Mouse (Mus musculus) forebrain, embryonic 14.5 days (tissue): ENCODE results near the gene Gm20388. TPM values are rescaled to one million over a fixed set of nuclear protein-coding genes. Genes with fewer than 3 reads are reported as not detected.

Experiments
- ATAC-seq: fragments of 200-750 bp; cut with Nextera tagmentation; 2 replicates; pipeline ENCODE4 v1.8.0; 2017; ENCODE audit warnings: mild to moderate bottlenecking, moderate library complexity
- DNase-seq: peaks from one replicate; pipeline ENCODE4 v3.0.0-alpha.2; 2015; ENCODE audit warnings: low spot score
- H3K27ac ChIP-seq: fragments of 300-500 bp; sonication (generic); 2 replicates; pipeline ENCODE4 v1.5.1; 2014; ENCODE audit warnings: low read depth, mild to moderate bottlenecking, control low read depth, low read length, moderate library complexity
- H3K27me3 ChIP-seq: fragments of 300-500 bp; sonication (generic); replicated peaks from 2 replicates; pipeline ENCODE4 v1.6.1; 2014; ENCODE audit warnings: low read length, control low read depth, mixed read lengths; ENCODE audit not compliant: control insufficient read depth, insufficient read depth
- H3K36me3 ChIP-seq: fragments of 300-500 bp; sonication (generic); 2 replicates; pipeline ENCODE4 v1.6.1; 2014; ENCODE audit warnings: low read length, control low read depth; ENCODE audit not compliant: control insufficient read depth, insufficient read depth
- H3K4me1 ChIP-seq: fragments of 300-500 bp; sonication (generic); 2 replicates; pipeline ENCODE4 v1.6.1; 2014; ENCODE audit warnings: antibody characterized with exemption, low read length, control low read depth; ENCODE audit not compliant: control insufficient read depth, insufficient read depth
- H3K4me2 ChIP-seq: fragments of 300-500 bp; sonication (generic); 2 replicates; pipeline ENCODE4 v1.6.1; 2014; ENCODE audit warnings: mild to moderate bottlenecking, control low read depth, low read length
- H3K4me3 ChIP-seq: fragments of 300-500 bp; sonication (generic); 2 replicates; pipeline ENCODE4 v1.5.1; 2014; ENCODE audit warnings: low read depth, low read length, control low read depth
- H3K9ac ChIP-seq: fragments of 300-500 bp; sonication (generic); 2 replicates; pipeline ENCODE4 v1.6.1; 2014; ENCODE audit warnings: mild to moderate bottlenecking, low read length, control low read depth, moderate library complexity
- H3K9me3 ChIP-seq: fragments of 300-500 bp; sonication (generic); replicated peaks from 2 replicates; pipeline ENCODE4 v1.6.1; 2016; ENCODE audit warnings: low read length, control low read depth, mixed read lengths; ENCODE audit not compliant: control insufficient read depth
- WGBS: fragments of 180-500 bp; shearing (Covaris S2); extraction: QIAGEN DNeasy Blood & Tissue Kit; methylation state at CpG from one replicate; pipeline ENCODE4 v1.1.7; 2014; 5-methylcytosine and 5-hydroxymethylcytosine counted together
- polyA plus RNA-seq: library from polyadenylated mRNA; unstranded; fragments of >200 nt; fragmentation: Nextera tagmentation; extraction: Ambion mirVana; gene quantifications from 2 replicates; pipeline ENCODE4 v1.2.1, GENCODE M21; 2014

Gene Gm20388
- polyA plus RNA-seq, 1 experiment from 2014 or later: 7.4 TPM

GRCm38 (mm10) chr8:121544936-121545335, 1634.3 kb downstream of the Gm20388 start:
- H3K4me3 ChIP-seq: no peak overlapping the region
- no peaks in the 10 kb centered on the region for H3K9me3 ChIP-seq
- no peaks in the 10 kb centered on the region for H3K27me3 ChIP-seq
- no peak overlapping the region for H3K9ac ChIP-seq
- DNase-seq (no peak), ATAC-seq (no peak)
- no peak overlapping the region for H3K4me2 ChIP-seq
- H3K4me1 ChIP-seq: no peaks in the 10 kb centered on the region
- H3K27ac ChIP-seq: no peak overlapping the region
- 84% methylated on average over 11 of the region's 11 CpGs for WGBS
- H3K36me3 ChIP-seq: peaks cover 7% of the 10 kb centered on the region

- WGBS: 6% methylated on average over 7 of the region's 7 CpGs
- Histone ChIP-seq H3K9me3 (no peaks in the 10 kb centered on the region), H3K9ac (no peak overlapping the region), H3K4me3 (no peak overlapping the region), H3K4me2 (no peak overlapping the region), H3K27me3 (no peaks in the 10 kb centered on the region), H3K4me1 (no peaks in the 10 kb centered on the region), H3K27ac (no peak overlapping the region), H3K36me3 (peaks cover 28% of the 10 kb centered on the region)
- ATAC-seq (no peak), DNase-seq (peak; percentile 87)
Observed at GRCm38 (mm10) chr8:121547132-121547531, 1636.5 kb downstream of the Gm20388 start.

GRCm38 (mm10) chr8:121550056-121550455, 1639.4 kb downstream of the Gm20388 start:
- H3K36me3 ChIP-seq: peaks cover 56% of the 10 kb centered on the region
- H3K4me2 ChIP-seq: no peak overlapping the region
- H3K27ac ChIP-seq: no peak overlapping the region
- H3K27me3 ChIP-seq: no peaks in the 10 kb centered on the region
- WGBS: 92% methylated on average over 6 of the region's 6 CpGs
- H3K9me3 ChIP-seq: no peaks in the 10 kb centered on the region
- no peak overlapping the region for H3K9ac ChIP-seq
- ATAC-seq (no peak), DNase-seq (no peak)
- no peaks in the 10 kb centered on the region for H3K4me1 ChIP-seq
- H3K4me3 ChIP-seq: no peak overlapping the region

- no peak overlapping the region for H3K9ac ChIP-seq
- no peak overlapping the region for H3K4me2 ChIP-seq
- 76% methylated on average over 24 of the region's 24 CpGs for WGBS
- no peaks in the 10 kb centered on the region for H3K4me1 ChIP-seq
- no peaks in the 10 kb centered on the region for H3K27me3 ChIP-seq
- no peak overlapping the region for H3K4me3 ChIP-seq
- ATAC-seq: no peak
- H3K9me3 ChIP-seq: no peaks in the 10 kb centered on the region
- DNase-seq: no peak
- no peak overlapping the region for H3K27ac ChIP-seq
- H3K36me3 ChIP-seq: peaks cover 59% of the 10 kb centered on the region
Observed at GRCm38 (mm10) chr8:121551065-121551985, 1640.7 kb downstream of the Gm20388 start.

DNA sequence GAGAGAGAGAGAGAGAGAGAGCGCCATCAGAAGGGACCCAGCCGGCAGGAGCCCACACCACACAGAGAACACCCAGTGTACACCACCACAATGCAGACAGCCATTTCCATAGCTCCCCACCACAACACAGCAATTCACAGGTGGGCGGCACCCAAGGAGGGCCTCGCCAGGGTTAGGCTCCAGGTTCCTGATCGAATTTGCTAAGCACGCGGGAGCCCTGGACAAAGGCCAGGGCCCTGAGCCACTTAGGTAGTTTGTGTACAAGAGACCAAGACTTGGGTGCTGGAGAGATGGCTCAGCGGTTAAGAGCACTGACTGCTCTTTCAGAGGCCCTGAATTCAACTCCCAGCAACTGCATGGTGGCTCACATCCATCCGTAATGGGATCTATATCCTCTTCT, 1641.9 kb downstream of the Gm20388 start:
- Histone ChIP-seq H3K9ac (no peak overlapping the region), H3K36me3 (peaks cover 59% of the 10 kb centered on the region), H3K4me3 (no peak overlapping the region), H3K27me3 (no peaks in the 10 kb centered on the region), H3K9me3 (no peaks in the 10 kb centered on the region), H3K4me2 (no peak overlapping the region), H3K27ac (no peak overlapping the region), H3K4me1 (no peaks in the 10 kb centered on the region)
- ATAC-seq (no peak), DNase-seq (no peak)
- 85% methylated on average over 9 of the region's 9 CpGs for WGBS

DNA sequence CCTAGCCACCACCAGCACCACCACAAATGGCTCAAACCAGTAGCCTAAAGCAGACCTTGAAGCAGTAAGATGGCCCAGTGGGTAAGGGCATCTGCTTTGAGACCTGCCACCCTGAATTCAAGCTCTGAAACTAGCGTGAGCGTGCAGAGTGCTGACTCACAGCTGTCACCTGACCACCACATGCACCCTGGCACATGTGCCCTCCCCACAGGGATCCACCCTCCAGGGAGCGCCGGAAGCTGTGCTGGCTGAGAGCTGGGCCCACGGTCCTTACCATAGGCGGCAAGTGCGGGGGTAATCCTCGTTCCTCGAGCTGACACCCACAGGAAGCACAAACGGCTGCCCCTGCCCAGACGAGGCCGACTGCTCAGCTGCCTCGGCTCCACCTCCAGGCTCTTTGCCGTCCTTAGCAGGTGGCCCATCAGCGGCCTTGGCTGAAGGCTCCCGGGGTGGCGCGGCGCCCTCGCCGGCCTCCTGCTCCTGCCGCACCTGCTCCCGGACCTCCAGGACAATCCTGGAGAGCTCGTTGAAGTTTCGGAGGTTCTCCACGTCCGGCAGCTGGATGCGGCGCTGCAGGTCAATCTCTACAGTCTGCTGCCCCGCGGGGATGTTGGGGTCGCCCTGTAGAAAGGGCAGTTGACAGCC, 1643.3 kb downstream of the Gm20388 start:
- DNase-seq (no peak), ATAC-seq (no peak)
- H3K4me3 ChIP-seq: no peak overlapping the region
- H3K27me3 ChIP-seq: no peaks in the 10 kb centered on the region
- no peaks in the 10 kb centered on the region for H3K4me1 ChIP-seq
- peaks cover 71% of the 10 kb centered on the region for H3K36me3 ChIP-seq
- no peak overlapping the region for H3K9ac ChIP-seq
- no peak overlapping the region for H3K27ac ChIP-seq
- H3K4me2 ChIP-seq: no peak overlapping the region
- 93% methylated on average over 32 of the region's 32 CpGs for WGBS
- no peaks in the 10 kb centered on the region for H3K9me3 ChIP-seq

GRCm38 (mm10) chr8:121557746-121558145, 1647.1 kb downstream of the Gm20388 start:
- ATAC-seq (no peak), DNase-seq (no peak)
- no peaks in the 10 kb centered on the region for H3K27me3 ChIP-seq
- H3K4me1 ChIP-seq: no peaks in the 10 kb centered on the region
- H3K4me3 ChIP-seq: no peak overlapping the region
- H3K4me2 ChIP-seq: no peak overlapping the region
- H3K36me3 ChIP-seq: peaks cover 49% of the 10 kb centered on the region
- no peaks in the 10 kb centered on the region for H3K9me3 ChIP-seq
- WGBS: 93% methylated on average over 11 of the region's 11 CpGs
- H3K27ac ChIP-seq: no peak overlapping the region
- no peak overlapping the region for H3K9ac ChIP-seq

DNA sequence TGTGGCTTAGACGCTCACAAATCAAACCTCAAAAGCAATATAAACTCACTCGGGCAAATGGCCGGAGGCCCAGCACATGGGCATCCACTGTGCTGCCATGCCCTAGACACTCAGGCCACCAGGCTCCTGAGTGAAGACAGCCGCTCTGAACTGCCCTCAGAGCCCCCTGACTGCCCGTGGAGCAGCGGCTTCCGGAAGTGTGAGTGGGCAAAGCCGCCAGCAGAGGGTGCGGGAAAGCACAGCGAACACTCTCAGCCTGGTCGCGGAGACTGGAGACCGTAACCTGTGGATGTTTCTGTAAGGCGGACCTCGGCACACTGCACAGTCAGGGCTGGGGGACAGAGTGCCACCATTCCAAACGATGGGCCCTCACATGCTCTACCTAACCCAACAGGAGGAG, 1647.9 kb downstream of the Gm20388 start:
- ATAC-seq: no peak
- no peak overlapping the region for H3K27ac ChIP-seq
- no peaks in the 10 kb centered on the region for H3K9me3 ChIP-seq
- H3K9ac ChIP-seq: no peak overlapping the region
- H3K4me3 ChIP-seq: no peak overlapping the region
- 93% methylated on average over 16 of the region's 16 CpGs for WGBS
- no peaks in the 10 kb centered on the region for H3K4me1 ChIP-seq
- H3K27me3 ChIP-seq: no peaks in the 10 kb centered on the region
- no peak overlapping the region for H3K4me2 ChIP-seq
- peaks cover 42% of the 10 kb centered on the region for H3K36me3 ChIP-seq
- DNase-seq: no peak

DNA sequence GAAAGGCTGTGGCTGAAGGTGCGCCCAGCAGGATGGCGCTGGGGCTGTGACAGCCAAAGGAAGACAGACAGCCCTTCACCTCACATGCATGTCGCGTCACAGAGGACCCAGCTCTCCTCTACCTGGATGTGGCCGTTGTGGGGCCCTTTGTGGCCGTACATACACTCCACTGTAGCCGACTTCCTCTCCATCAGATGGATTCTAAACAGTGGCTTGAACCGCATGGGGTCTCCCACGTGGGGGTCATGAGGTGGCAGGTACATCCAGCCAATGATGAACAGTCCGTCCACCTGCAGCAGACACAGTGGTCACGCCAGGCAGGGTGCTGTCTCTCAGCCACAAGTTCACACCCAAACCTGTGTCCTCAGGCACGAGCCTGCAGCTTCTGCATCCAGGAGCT, 1649.2 kb downstream of the Gm20388 start:
- no peak overlapping the region for H3K27ac ChIP-seq
- H3K9ac ChIP-seq: no peak overlapping the region
- no peaks in the 10 kb centered on the region for H3K4me1 ChIP-seq
- 91% methylated on average over 12 of the region's 12 CpGs for WGBS
- DNase-seq (no peak), ATAC-seq (no peak)
- H3K36me3 ChIP-seq: peaks cover 33% of the 10 kb centered on the region
- H3K27me3 ChIP-seq: no peaks in the 10 kb centered on the region
- H3K4me3 ChIP-seq: no peak overlapping the region
- H3K4me2 ChIP-seq: no peak overlapping the region
- no peaks in the 10 kb centered on the region for H3K9me3 ChIP-seq
